Mouse (Mus musculus) liver, embryonic 13.5 days (tissue): ENCODE results near the gene Plxnd1. TPM values are rescaled to one million over a fixed set of nuclear protein-coding genes. Genes with fewer than 3 reads are reported as not detected.

Source experiments
- ATAC-seq: fragments of 200-750 bp; cut with Nextera tagmentation; 2 replicates; pipeline ENCODE4 v1.8.0; 2017; ENCODE audit warnings: low read depth, mild to moderate bottlenecking, moderate number of reproducible peaks, moderate library complexity
- DNase-seq: peaks from one replicate; pipeline ENCODE4 v3.0.0; 2022
- H3K27ac ChIP-seq: fragments of 300-500 bp; sonication (generic); 2 replicates; pipeline ENCODE4 v1.5.1; 2015; ENCODE audit warnings: moderate library complexity, mild to moderate bottlenecking, inconsistent platforms
- H3K27me3 ChIP-seq: fragments of 300-500 bp; sonication (generic); 2 replicates; pipeline ENCODE4 v1.6.1; 2015; ENCODE audit warnings: mild to moderate bottlenecking, inconsistent platforms
- H3K36me3 ChIP-seq: fragments of 300-500 bp; sonication (generic); 2 replicates; pipeline ENCODE4 v1.6.1; 2015; ENCODE audit warnings: mild to moderate bottlenecking, inconsistent platforms
- H3K4me1 ChIP-seq: fragments of 300-500 bp; sonication (generic); replicated peaks from 2 replicates; pipeline ENCODE4 v1.6.1; 2015; ENCODE audit warnings: inconsistent platforms
- H3K4me2 ChIP-seq: fragments of 300-500 bp; sonication (generic); 2 replicates; pipeline ENCODE4 v1.6.1; 2015; ENCODE audit warnings: inconsistent platforms, mild to moderate bottlenecking, moderate library complexity
- H3K4me3 ChIP-seq: fragments of 300-500 bp; sonication (generic); replicated peaks from 2 replicates; pipeline ENCODE4 v1.5.1; 2015; ENCODE audit warnings: mild to moderate bottlenecking, inconsistent platforms
- H3K9ac ChIP-seq: fragments of 300-500 bp; sonication (generic); 2 replicates; pipeline ENCODE4 v1.6.1; 2015; ENCODE audit warnings: mild to moderate bottlenecking, inconsistent platforms
- H3K9me3 ChIP-seq: fragments of 300-500 bp; sonication (generic); replicated peaks from 2 replicates; pipeline ENCODE4 v1.6.1; 2016; ENCODE audit warnings: inconsistent platforms
- WGBS: fragments of 180-500 bp; shearing (Covaris S2); methylation state at CpG from one replicate; pipeline ENCODE4 v1.1.7; 2015; ENCODE audit not compliant: insufficient replicate concordance; 5-methylcytosine and 5-hydroxymethylcytosine counted together
- polyA plus RNA-seq: library from polyadenylated mRNA; unstranded; fragments of >200 nt; fragmentation: Nextera tagmentation; extraction: Ambion mirVana; gene quantifications from 2 replicates; pipeline ENCODE4 v1.2.1, GENCODE M21; 2015

Plxnd1 gene
- polyA plus RNA-seq, 1 experiment from 2014 or later, result 6.8 TPM

GRCm38 (mm10) chr6:115967291-115967880 is 27.4 kb downstream of the Plxnd1 start:
- peaks cover 29% of the 10 kb centered on the region for H3K4me1 ChIP-seq
- no peak for ATAC-seq
- H3K4me3 ChIP-seq, result no peak overlapping the region
- WGBS, result 82% methylated on average over 15 of the region's 15 CpGs
- DNase-seq, result no peak
- H3K36me3 ChIP-seq, result peaks cover 3% of the 10 kb centered on the region; the same call in 1 of the 2 replicates
- no peak overlapping the region for H3K4me2 ChIP-seq
- H3K9ac ChIP-seq, result no peak overlapping the region
- H3K27ac ChIP-seq, result no peak overlapping the region
- no peaks in the 10 kb centered on the region for H3K9me3 ChIP-seq
- no peaks in the 10 kb centered on the region for H3K27me3 ChIP-seq

GRCm38 (mm10) chr6:115966227-115966966 is 28.4 kb downstream of the Plxnd1 start:
- Histone ChIP-seq H3K9me3 (no peaks in the 10 kb centered on the region), H3K36me3 (peaks cover 3% of the 10 kb centered on the region; the same call in 1 of the 2 replicates), H3K27me3 (no peaks in the 10 kb centered on the region), H3K9ac (no peak overlapping the region), H3K4me2 (no peak overlapping the region), H3K4me3 (no peak overlapping the region), H3K4me1 (peaks cover 19% of the 10 kb centered on the region), H3K27ac (no peak overlapping the region)
- no peak for ATAC-seq
- no peak for DNase-seq
- 74% methylated on average over 19 of the region's 19 CpGs for WGBS

- no peak for ATAC-seq
- 78% methylated on average over 9 of the region's 9 CpGs for WGBS
- Histone ChIP-seq H3K9me3 (no peaks in the 10 kb centered on the region), H3K36me3 (peaks cover 3% of the 10 kb centered on the region; the same call in 1 of the 2 replicates), H3K4me2 (no peak overlapping the region), H3K9ac (no peak overlapping the region), H3K4me1 (peaks cover 11% of the 10 kb centered on the region), H3K4me3 (no peak overlapping the region), H3K27ac (no peak overlapping the region), H3K27me3 (no peaks in the 10 kb centered on the region)
- no peak for DNase-seq
These were observed 31.1 kb downstream of the Plxnd1 start for GRCm38 (mm10) chr6:115963656-115964055.

GRCm38 (mm10) chr6:115962439-115963085 is 32.2 kb downstream of the Plxnd1 start:
- Histone ChIP-seq H3K4me1 (peaks cover 2% of the 10 kb centered on the region; the same call in 1 of the 2 replicates), H3K4me3 (no peak overlapping the region), H3K9me3 (no peaks in the 10 kb centered on the region), H3K27ac (no peak overlapping the region), H3K27me3 (no peaks in the 10 kb centered on the region), H3K4me2 (no peak overlapping the region), H3K9ac (no peak overlapping the region), H3K36me3 (peaks cover 3% of the 10 kb centered on the region; the same call in 1 of the 2 replicates)
- DNase-seq (no peak), ATAC-seq (no peak)
- 69% methylated on average over 23 of the region's 23 CpGs for WGBS

- ATAC-seq (no peak), DNase-seq (no peak)
- no peaks in the 10 kb centered on the region for H3K9me3 ChIP-seq
- no peaks in the 10 kb centered on the region for H3K36me3 ChIP-seq
- no peak overlapping the region for H3K4me2 ChIP-seq
- no peak overlapping the region for H3K4me3 ChIP-seq
- no peak overlapping the region for H3K27ac ChIP-seq
- H3K27me3 ChIP-seq, result no peaks in the 10 kb centered on the region
- peaks cover 5% of the 10 kb centered on the region; the same call in 1 of the 2 replicates for H3K4me1 ChIP-seq
- 83% methylated on average over 3 of the region's 3 CpGs for WGBS
- no peak overlapping the region for H3K9ac ChIP-seq
These were observed 33.1 kb downstream of the Plxnd1 start for GRCm38 (mm10) chr6:115961743-115962142.

- no peak overlapping the region for H3K4me2 ChIP-seq
- H3K27ac ChIP-seq, result no peak overlapping the region
- no peaks in the 10 kb centered on the region for H3K9me3 ChIP-seq
- H3K27me3 ChIP-seq, result no peaks in the 10 kb centered on the region
- ATAC-seq (no peak), DNase-seq (no peak)
- H3K9ac ChIP-seq, result no peak overlapping the region
- H3K36me3 ChIP-seq, result no peaks in the 10 kb centered on the region
- 82% methylated on average over 19 of the region's 19 CpGs for WGBS
- no peak overlapping the region for H3K4me3 ChIP-seq
- H3K4me1 ChIP-seq, result peaks cover 5% of the 10 kb centered on the region; the same call in 1 of the 2 replicates
These were observed 34.5 kb downstream of the Plxnd1 start for GRCm38 (mm10) chr6:115960322-115960721.

- H3K27me3 ChIP-seq, result no peaks in the 10 kb centered on the region
- no peak overlapping the region for H3K4me2 ChIP-seq
- H3K4me1 ChIP-seq, result peaks cover 5% of the 10 kb centered on the region; the same call in 1 of the 2 replicates
- ATAC-seq, result no peak
- WGBS, result 69% methylated on average over 7 of the region's 7 CpGs
- DNase-seq, result no peak
- H3K27ac ChIP-seq, result no peak overlapping the region
- H3K36me3 ChIP-seq, result no peaks in the 10 kb centered on the region
- no peak overlapping the region for H3K4me3 ChIP-seq
- H3K9me3 ChIP-seq, result no peaks in the 10 kb centered on the region
- no peak overlapping the region for H3K9ac ChIP-seq
These were observed 35.6 kb downstream of the Plxnd1 start for GRCm38 (mm10) chr6:115959151-115959691.

GRCm38 (mm10) chr6:115958445-115958844 is 36.4 kb downstream of the Plxnd1 start:
- no peak for ATAC-seq
- H3K36me3 ChIP-seq, result no peaks in the 10 kb centered on the region
- H3K27ac ChIP-seq, result no peak overlapping the region
- no peaks in the 10 kb centered on the region for H3K9me3 ChIP-seq
- no peak overlapping the region for H3K4me3 ChIP-seq
- H3K4me2 ChIP-seq, result no peak overlapping the region
- no peaks in the 10 kb centered on the region for H3K27me3 ChIP-seq
- peaks cover 5% of the 10 kb centered on the region; the same call in 1 of the 2 replicates for H3K4me1 ChIP-seq
- DNase-seq, result no peak
- whole genome bisulfite sequencing, result 81% methylated on average over 9 of the region's 9 CpGs
- H3K9ac ChIP-seq, result no peak overlapping the region

- Histone ChIP-seq H3K36me3 (no peaks in the 10 kb centered on the region), H3K9me3 (no peaks in the 10 kb centered on the region), H3K9ac (no peak overlapping the region), H3K27me3 (no peaks in the 10 kb centered on the region), H3K4me3 (no peak overlapping the region), H3K4me2 (no peak overlapping the region), H3K4me1 (peaks cover 5% of the 10 kb centered on the region; the same call in 1 of the 2 replicates), H3K27ac (no peak overlapping the region)
- ATAC-seq, result no peak
- no peak for DNase-seq
- 71% methylated on average over 6 of the region's 6 CpGs for WGBS
These were observed 37.1 kb downstream of the Plxnd1 start for GRCm38 (mm10) chr6:115957681-115958080.

GRCm38 (mm10) chr6:115956922-115957601 is 37.7 kb downstream of the Plxnd1 start:
- DNase-seq (no peak), ATAC-seq (peak; percentile 33; the same call in 1 of the 2 replicates)
- H3K4me3 ChIP-seq, result no peak overlapping the region
- 62% methylated on average over 16 of the region's 16 CpGs for WGBS
- peaks cover 3% of the 10 kb centered on the region; the same call in 1 of the 2 replicates for H3K4me1 ChIP-seq
- no peak overlapping the region for H3K9ac ChIP-seq
- H3K27me3 ChIP-seq, result no peaks in the 10 kb centered on the region
- H3K36me3 ChIP-seq, result no peaks in the 10 kb centered on the region
- no peak overlapping the region for H3K27ac ChIP-seq
- no peaks in the 10 kb centered on the region for H3K9me3 ChIP-seq
- no peak overlapping the region for H3K4me2 ChIP-seq
